Mouse (Mus musculus): ENCODE results near the gene Mef2d. TPM values are rescaled to one million over a fixed set of nuclear protein-coding genes. Genes with fewer than 3 reads are reported as not detected.

Gene Mef2d
- polyA plus RNA-seq, 1 experiment: 2.6 TPM

GRCm38 (mm10) chr3:88220842-88221241 lies 78.7 kb downstream of the Mef2d start:
- peaks cover 2% of the 10 kb centered on the region; the same call in 1 of the 2 replicates for H3K9me3 ChIP-seq (ENCODE audit: control insufficient read depth, low read length)
- H3K27me3 ChIP-seq (ENCODE audit: control insufficient read depth): peaks cover 76% of the 10 kb centered on the region
- H3K4me1 ChIP-seq (ENCODE audit: control insufficient read depth): no peaks in the 10 kb centered on the region
- no peaks in the 10 kb centered on the region for H3K36me3 ChIP-seq (ENCODE audit: control insufficient read depth)
- TF ChIP-seq TAL1 (IDR thresholded peaks at IDR 0.05; ENCODE audit: low read length) (no peak), GATA1 (IDR thresholded peaks at IDR 0.05; ENCODE audit: low read length) (no peak)
- no peak overlapping the region for H3K4me3 ChIP-seq (replicated peaks)

Other genes with a start within 250 kb of the Mef2d start
- 86.9 and 109 TPM in 2 replicates for gene Hdgf, start 236.1 kb upstream of the Mef2d start, polyA plus RNA-seq (2012)
- gene Mrpl24, start 222.9 kb upstream of the Mef2d start, polyA plus RNA-seq (2012): 0.97 and 1.1 TPM in 2 replicates
- 0.25 and 0.26 TPM in 2 replicates for gene Isg20l2, start 212.1 kb upstream of the Mef2d start, polyA plus RNA-seq (2012)
- 1.3 TPM in 2 replicates for gene Rrnad1, start 211.7 kb upstream of the Mef2d start, polyA plus RNA-seq (2012)
- not detected in 2 replicates for gene Crabp2, start 193.7 kb upstream of the Mef2d start, polyA plus RNA-seq (2012)
- gene Nes, start 171.3 kb upstream of the Mef2d start, polyA plus RNA-seq (2012): 0.01 TPM in 1 of 2 replicates, not detected in the other
- not detected in 2 replicates for gene Bcan, start 142.1 kb upstream of the Mef2d start, polyA plus RNA-seq (2012)
- not detected in 2 replicates for gene Hapln2, start 114.8 kb upstream of the Mef2d start, polyA plus RNA-seq (2012)
- 0.57 and 0.75 TPM in 2 replicates for gene Gpatch4, start 99.3 kb upstream of the Mef2d start, polyA plus RNA-seq (2012)
- gene Naxe, start 83.9 kb upstream of the Mef2d start, polyA plus RNA-seq (2012): 1.2 and 2.1 TPM in 2 replicates
- gene Ttc24, start 64.1 kb upstream of the Mef2d start, polyA plus RNA-seq (2012): not detected in 2 replicates
- gene Iqgap3, start 60.4 kb upstream of the Mef2d start, polyA plus RNA-seq (2012): 1.6 and 3.1 TPM in 2 replicates
- gene Rhbg, start 112.3 kb downstream of the Mef2d start, polyA plus RNA-seq (2012): not detected in 2 replicates
- not detected in 2 replicates for gene Gm38392, start 144.8 kb downstream of the Mef2d start, polyA plus RNA-seq (2012)
- gene Tsacc, start 154.6 kb downstream of the Mef2d start, polyA plus RNA-seq (2012): 0.08 and 0.12 TPM in 2 replicates
- gene Cct3, start 154.7 kb downstream of the Mef2d start, polyA plus RNA-seq (2012): 1.6 and 3.8 TPM in 2 replicates
- gene Glmp, start 182.7 kb downstream of the Mef2d start, polyA plus RNA-seq (2012): 4.4 and 10.8 TPM in 2 replicates
- 0.09 and 0.25 TPM in 2 replicates for gene Tmem79, start 193.8 kb downstream of the Mef2d start, polyA plus RNA-seq (2012)
- gene Smg5, start 193.9 kb downstream of the Mef2d start, polyA plus RNA-seq (2012): 16.0 and 20.1 TPM in 2 replicates
- 1.8 and 3.4 TPM in 2 replicates for gene Paqr6, start 222.2 kb downstream of the Mef2d start, polyA plus RNA-seq (2012)
- gene Bglap3, start 230.4 kb downstream of the Mef2d start, polyA plus RNA-seq (2012): not detected in 2 replicates
- not detected in 2 replicates for gene Bglap2, start 236.3 kb downstream of the Mef2d start, polyA plus RNA-seq (2012)
- not detected in 2 replicates for gene Bglap, start 242.1 kb downstream of the Mef2d start, polyA plus RNA-seq (2012)